Mouse (Mus musculus) myocyte (in vitro differentiated cells): ENCODE measurements around the gene Hmbs. TPM values are rescaled to one million over a fixed set of nuclear protein-coding genes. Genes with fewer than 3 reads are reported as not detected.
"Not testable (repeated sequence)": the region's sequence is repeated elsewhere in the genome, so short reads cannot be mapped to it uniquely, and the experiment has no call there.

Experiments used
- H3K27me3 ChIP-seq: one replicate; pipeline ENCODE4 v1.6.1; 2011; ENCODE audit not compliant: control insufficient read depth, insufficient read depth, insufficient read length
- H3K36me3 ChIP-seq: one replicate; pipeline ENCODE4 v1.6.1; 2011; ENCODE audit not compliant: control insufficient read depth, insufficient read depth
- H3K4me2 ChIP-seq: one replicate; pipeline ENCODE4 v1.6.1; 2011; ENCODE audit warnings: low read depth, control low read depth
- H3K4me3 ChIP-seq: one replicate; pipeline ENCODE4 v1.5.1; 2011; ENCODE audit warnings: mild to moderate bottlenecking, control low read depth, moderate library complexity
- H3K79me2 ChIP-seq: one replicate; pipeline ENCODE4 v1.6.1; 2011; ENCODE audit not compliant: control insufficient read depth, insufficient read depth
- H3ac ChIP-seq: one replicate; pipeline ENCODE4 v1.6.1; 2011; ENCODE audit not compliant: control insufficient read depth, insufficient read length
- CEBPB ChIP-seq: IDR thresholded peaks from 2 replicates; pipeline ENCODE4 v1.6.1; 2011; ENCODE audit warnings: mild to moderate bottlenecking, moderate library complexity; ENCODE audit not compliant: poor library complexity, insufficient read depth, severe bottlenecking
- E2F4 ChIP-seq: IDR thresholded peaks from one replicate; pipeline ENCODE4 v1.6.1; 2011; ENCODE audit warnings: mild to moderate bottlenecking, control low read depth, moderate library complexity; ENCODE audit not compliant: insufficient read depth
- MAX ChIP-seq: IDR thresholded peaks from one replicate; pipeline ENCODE4 v1.6.1; 2011; ENCODE audit warnings: low read depth, mild to moderate bottlenecking, control low read depth
- MYOD1 ChIP-seq, 3 experiments: IDR thresholded peaks; one replicate each; pipeline ENCODE4 v1.6.1; 2011; ENCODE audit warnings: control low read depth in 2 of 3, low read depth in 2 of 3, mild to moderate bottlenecking in 2 of 3, moderate library complexity in 1 of 3; ENCODE audit not compliant: insufficient read length in 2 of 3, control insufficient read depth in 1 of 3
- MYOG ChIP-seq, 3 experiments: IDR thresholded peaks; one replicate each; pipeline ENCODE4 v1.6.1; 2011; ENCODE audit warnings: control low read depth in 2 of 3, low read depth in 2 of 3, mild to moderate bottlenecking in 2 of 3; ENCODE audit not compliant: insufficient read length in 2 of 3, control insufficient read depth in 1 of 3, insufficient read depth in 1 of 3
- POLR2A ChIP-seq: IDR thresholded peaks from one replicate; pipeline ENCODE4 v1.6.1; 2011; ENCODE audit warnings: low read depth, mild to moderate bottlenecking, control low read depth, moderate library complexity; ENCODE audit not compliant: insufficient read length
- POLR2AphosphoS2 ChIP-seq: IDR thresholded peaks from one replicate; pipeline ENCODE4 v1.6.1; 2011; ENCODE audit warnings: low read depth, control low read depth; ENCODE audit not compliant: insufficient read length
- REST ChIP-seq: IDR thresholded peaks from one replicate; pipeline ENCODE4 v1.6.1; 2011; ENCODE audit warnings: mild to moderate bottlenecking, control low read depth, moderate library complexity; ENCODE audit not compliant: insufficient read depth, insufficient read length
- SRF ChIP-seq: IDR thresholded peaks from one replicate; pipeline ENCODE4 v1.6.1; 2011; ENCODE audit warnings: low read depth; ENCODE audit not compliant: control insufficient read depth, insufficient read length
- TCF12 ChIP-seq: IDR thresholded peaks from one replicate; pipeline ENCODE4 v1.6.1; 2011; ENCODE audit warnings: mild to moderate bottlenecking, control low read depth; ENCODE audit not compliant: poor library complexity, insufficient read depth, severe bottlenecking
- TCF3 ChIP-seq: IDR thresholded peaks from one replicate; pipeline ENCODE4 v1.6.1; 2011; ENCODE audit warnings: low read depth, control low read depth; ENCODE audit not compliant: insufficient read length
- USF1 ChIP-seq: IDR thresholded peaks from one replicate; pipeline ENCODE4 v1.6.1; 2011; ENCODE audit warnings: low read depth, mild to moderate bottlenecking, control low read depth, moderate library complexity
- polyA plus RNA-seq: library from polyadenylated mRNA; unstranded; fragments of >200 nt; fragmentation: generic; extraction: Trizol; gene quantifications from one replicate; pipeline ENCODE4 v1.2.1, GENCODE M21; 2012; ENCODE audit warnings: missing spikeins

The Hmbs gene
- polyA plus RNA-seq, 1 experiment: 31.5 TPM

DNA sequence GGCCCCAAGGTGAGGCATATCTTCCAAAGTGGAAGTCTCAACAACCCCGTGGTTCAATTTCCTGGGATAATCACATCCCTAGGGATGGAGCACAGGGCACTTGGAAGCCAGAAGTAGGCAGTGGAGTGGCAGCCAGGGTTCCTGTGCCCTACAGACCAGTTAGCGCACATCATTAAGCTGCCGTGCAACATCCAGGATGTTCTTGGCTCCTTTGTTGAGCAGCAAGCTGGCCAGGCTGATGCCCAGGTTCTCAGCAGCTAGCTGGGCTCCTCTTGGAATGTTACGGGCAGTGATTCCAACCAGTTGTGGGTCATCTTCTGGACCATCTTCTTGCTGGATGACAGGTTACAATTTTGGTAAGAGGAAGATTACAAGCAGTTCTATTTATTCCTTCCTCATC is 7.5 kb downstream of the Hmbs start:
- Histone ChIP-seq H3K36me3 (peaks cover 32% of the 10 kb centered on the region), H3K4me3 (peak overlapping the region; percentile 76), H3K79me2 (peaks cover 27% of the 10 kb centered on the region), H3K4me2 (peak overlapping the region; percentile 80)
- H3K27me3 ChIP-seq, H3ac ChIP-seq: not testable (repeated sequence)
- peak; percentile 54 for TF ChIP-seq POLR2AphosphoS2

DNA sequence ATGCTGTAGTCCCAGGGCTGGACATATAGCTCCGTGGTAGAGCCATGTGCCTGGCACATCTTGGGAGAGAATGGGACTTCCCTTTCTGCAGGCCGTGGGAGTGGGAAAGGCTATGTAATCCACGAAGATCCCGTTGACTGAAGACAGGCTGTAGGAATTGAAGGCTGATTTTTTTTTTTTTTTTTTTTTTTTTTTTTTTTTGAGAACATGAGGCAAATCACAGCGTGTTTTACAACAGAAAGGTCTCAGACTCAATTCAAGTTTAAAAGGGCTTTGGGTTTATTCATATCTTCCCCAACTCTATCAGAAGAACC is 8.0 kb downstream of the Hmbs start:
- Histone ChIP-seq H3K36me3 (peaks cover 37% of the 10 kb centered on the region), H3K27me3 (no peaks in the 10 kb centered on the region), H3K79me2 (peaks cover 27% of the 10 kb centered on the region), H3K4me3 (peak overlapping the region; percentile 76), H3ac (peak overlapping the region; percentile 86), H3K4me2 (peak overlapping the region; percentile 80)
- no peak for TF ChIP-seq CEBPB
- TF ChIP-seq E2F4: no peak
- no peak for TF ChIP-seq POLR2AphosphoS2
- TF ChIP-seq USF1: no peak
- no peak for TF ChIP-seq MAX
- TF ChIP-seq TCF12: no peak
- TF ChIP-seq TCF3: no peak
- no peak for TF ChIP-seq REST

DNA sequence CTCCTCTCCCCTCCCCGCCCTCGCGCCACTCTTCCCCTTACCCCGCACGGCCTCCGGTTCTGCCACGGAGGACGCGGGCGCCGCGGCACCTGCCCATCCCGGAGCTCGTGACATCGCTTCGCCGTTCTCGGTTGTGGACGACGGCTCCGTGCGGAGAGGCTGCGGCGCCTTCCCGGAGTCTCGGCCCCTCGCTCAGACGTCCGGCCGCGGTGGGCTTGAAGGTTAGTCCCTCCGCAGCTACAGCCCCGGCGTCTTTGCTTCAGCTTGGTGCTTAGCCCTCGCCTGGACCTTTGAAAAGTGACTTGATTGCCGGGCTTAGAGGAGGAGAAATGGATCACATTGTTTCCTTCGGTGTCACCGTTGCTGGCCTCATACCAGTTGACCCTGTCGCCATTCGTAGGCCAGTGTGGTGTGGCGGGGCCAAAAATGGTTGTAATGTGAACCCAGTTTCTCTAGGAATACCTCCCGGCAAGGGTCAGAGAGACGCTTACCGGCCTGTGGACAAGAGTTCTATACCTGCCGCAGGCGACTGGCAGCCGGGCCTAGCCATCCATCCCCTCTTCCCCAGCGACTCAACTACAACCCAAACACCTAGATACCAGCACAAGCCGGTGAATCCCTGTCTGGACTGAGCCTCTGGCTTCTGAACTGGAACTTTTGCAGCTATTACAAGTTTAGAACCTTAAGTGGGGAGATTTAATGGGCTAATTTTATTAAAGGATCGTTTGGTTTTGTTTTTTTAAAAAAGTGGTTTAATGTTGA is 8.5 kb downstream of the Hmbs start:
- TF ChIP-seq POLR2A (no peak), MYOG (IDR thresholded peaks at IDR 0.05; ENCODE audit: control insufficient read depth in 1 of 3, insufficient read depth in 1 of 3, insufficient read length in 2 of 3, low read depth in 2 of 3) (peak in 1 of 3 experiments; percentile 26), TCF3 (no peak), POLR2AphosphoS2 (peak; percentile 67)
- peaks cover 23% of the 10 kb centered on the region for H3K79me2 ChIP-seq

DNA sequence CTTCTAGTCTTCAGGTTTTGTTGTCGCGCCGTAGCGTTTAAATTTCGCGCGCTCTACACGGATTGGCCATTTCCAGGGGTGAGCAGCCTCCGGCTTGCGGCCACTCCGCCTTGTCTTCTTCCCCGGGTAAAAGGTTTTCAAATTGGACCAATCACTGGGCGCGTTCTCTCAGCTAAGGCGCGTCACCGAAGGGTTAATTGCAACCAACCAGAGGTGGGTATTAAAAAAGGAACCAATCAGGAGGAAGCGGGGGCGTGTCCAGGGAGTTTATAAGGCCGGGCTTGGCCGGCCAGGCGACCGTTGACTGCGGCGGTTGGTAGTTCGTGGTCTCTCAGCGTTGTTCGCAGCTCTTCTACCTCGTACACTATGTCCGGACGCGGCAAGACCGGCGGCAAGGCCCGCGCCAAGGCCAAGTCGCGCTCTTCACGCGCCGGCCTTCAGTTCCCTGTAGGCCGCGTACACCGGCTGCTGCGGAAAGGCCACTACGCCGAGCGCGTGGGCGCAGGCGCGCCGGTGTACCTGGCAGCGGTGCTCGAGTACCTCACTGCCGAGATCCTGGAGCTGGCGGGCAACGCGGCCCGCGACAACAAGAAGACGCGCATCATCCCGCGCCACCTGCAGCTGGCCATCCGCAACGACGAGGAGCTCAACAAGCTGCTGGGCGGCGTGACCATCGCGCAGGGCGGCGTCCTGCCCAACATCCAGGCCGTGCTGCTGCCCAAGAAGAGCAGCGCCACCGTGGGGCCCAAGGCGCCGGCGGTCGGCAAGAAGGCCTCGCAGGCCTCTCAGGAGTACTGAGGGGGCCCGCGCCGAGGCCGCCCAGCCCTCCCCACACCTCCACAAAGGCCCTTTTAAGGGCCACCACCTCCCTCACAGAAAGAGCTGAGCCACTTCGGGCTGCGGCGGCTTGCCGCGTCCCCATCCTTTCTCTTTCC is 9.4 kb downstream of the Hmbs start, which contains the start of gene H2afx:
Gene H2afx (plus strand): TSS at position 299 of the 935 bp plus-strand sequence.
- Histone ChIP-seq H3K36me3 (peaks cover 42% of the 10 kb centered on the region), H3K27me3 (no peaks in the 10 kb centered on the region), H3K4me3 (peak within 1 kb of the TSS; percentile 76), H3K4me2 (peak within 1 kb of the TSS; percentile 80), H3K79me2 (peaks cover 23% of the 10 kb centered on the region), H3ac (peak within 1 kb of the TSS; percentile 86)
- TF ChIP-seq MAX (no peak), CEBPB (no peak), POLR2A (peak; percentile 88), REST (peak; percentile 51), POLR2AphosphoS2 (peak; percentile 94), SRF (no peak), MYOD1 (IDR thresholded peaks at IDR 0.05; ENCODE audit: control insufficient read depth in 1 of 3, insufficient read length in 2 of 3, low read depth in 2 of 3) (peak in 1 of 3 experiments; percentile 17), MYOG (IDR thresholded peaks at IDR 0.05; ENCODE audit: control insufficient read depth in 1 of 3, insufficient read depth in 1 of 3, insufficient read length in 2 of 3, low read depth in 2 of 3) (peak in 2 of 3 experiments; percentile 3 to 19), USF1 (no peak), E2F4 (peak; percentile 100)

More for the DNA sequence above, 8.5 kb downstream of the Hmbs start:
- H3K36me3 ChIP-seq: peaks cover 42% of the 10 kb centered on the region
- peak overlapping the region; percentile 80 for H3K4me2 ChIP-seq
- H3ac ChIP-seq: peak overlapping the region; percentile 86
- H3K27me3 ChIP-seq: no peaks in the 10 kb centered on the region
- peak overlapping the region; percentile 76 for H3K4me3 ChIP-seq

DNA sequence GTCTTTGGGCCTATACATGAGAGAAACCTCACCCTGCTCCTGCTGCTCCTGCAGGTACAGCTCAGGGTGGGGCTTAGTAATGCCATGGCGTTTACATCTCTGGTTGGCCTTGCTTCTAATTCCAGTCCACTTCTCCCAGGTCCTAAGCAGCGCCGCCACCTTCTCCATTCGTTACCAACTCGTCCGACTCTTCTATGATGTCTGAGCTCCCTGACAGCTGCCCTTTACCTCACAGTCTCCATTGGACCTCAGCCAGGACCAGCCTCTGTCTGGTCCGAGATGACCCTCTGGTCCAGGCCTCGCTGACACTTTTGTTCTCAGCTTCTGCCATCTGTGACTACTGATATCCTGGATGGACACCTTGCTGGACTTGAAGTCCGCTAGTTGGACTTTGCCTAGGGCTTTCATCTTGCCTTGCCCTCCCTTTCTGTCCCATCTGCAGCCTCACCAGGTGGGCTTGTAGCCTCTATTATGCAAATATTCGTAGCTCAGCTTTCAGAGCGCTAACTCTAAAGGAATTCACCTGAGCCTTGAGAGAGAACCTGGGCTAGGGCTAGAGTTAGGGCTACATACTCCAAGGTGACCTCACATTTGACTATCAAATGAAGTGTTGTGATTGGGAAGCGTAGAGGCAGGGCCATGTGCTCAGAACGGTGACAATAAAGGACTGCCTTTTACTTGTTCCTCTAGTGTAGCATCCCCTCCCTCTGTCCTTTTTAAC is 10.9 kb downstream of the Hmbs start:
- Histone ChIP-seq H3ac (no peak overlapping the region), H3K79me2 (peaks cover 27% of the 10 kb centered on the region), H3K4me3 (no peak overlapping the region), H3K4me2 (no peak overlapping the region), H3K36me3 (peaks cover 48% of the 10 kb centered on the region), H3K27me3 (no peaks in the 10 kb centered on the region)
- TF ChIP-seq POLR2AphosphoS2 (no peak), POLR2A (no peak), CEBPB (no peak), E2F4 (no peak), TCF12 (no peak), MYOG (IDR thresholded peaks at IDR 0.05; ENCODE audit: control insufficient read depth in 1 of 3, insufficient read depth in 1 of 3, insufficient read length in 2 of 3, low read depth in 2 of 3) (no peak), TCF3 (no peak), SRF (no peak), USF1 (no peak), MAX (no peak), MYOD1 (IDR thresholded peaks at IDR 0.05; ENCODE audit: control insufficient read depth in 1 of 3, insufficient read length in 2 of 3, low read depth in 2 of 3) (no peak)
